Mouse (Mus musculus): ENCODE data around the gene Cdrt4. TPM values are rescaled to one million over a fixed set of nuclear protein-coding genes. Genes with fewer than 3 reads are reported as not detected.

Cdrt4 gene
- polyA plus RNA-seq, 1 experiment: not detected

GRCm38 (mm10) chr11:62981729-62982128 is 30.7 kb downstream of the Cdrt4 start:
- H3K4me1 ChIP-seq (ENCODE audit: control insufficient read depth, insufficient read depth, low read length): no peaks in the 10 kb centered on the region; the same call in 1 of the 2 replicates
- no peak overlapping the region for H3K4me3 ChIP-seq (replicated peaks; ENCODE audit: control insufficient read depth, low read depth, low read length)
- TF ChIP-seq POLR2A (IDR thresholded peaks at IDR 0.05; ENCODE audit: borderline replicate concordance, control insufficient read depth, low read depth, low read length): no peak
- no peak for TF ChIP-seq CTCF (IDR thresholded peaks at IDR 0.05; ENCODE audit: control insufficient read depth, insufficient read depth, low read length)
- 66% methylated on average over 3 of the region's 3 CpGs for WGBS
- no peak overlapping the region for H3K27ac ChIP-seq (ENCODE audit: control insufficient read depth, insufficient read depth, low read depth, low read length, poor library complexity)

GRCm38 (mm10) chr11:62983793-62984192 is 32.8 kb downstream of the Cdrt4 start:
- Histone ChIP-seq H3K27ac (ENCODE audit: control insufficient read depth, insufficient read depth, low read depth, low read length, poor library complexity) (no peak overlapping the region), H3K4me1 (ENCODE audit: control insufficient read depth, insufficient read depth, low read length) (no peaks in the 10 kb centered on the region; the same call in 1 of the 2 replicates), H3K4me3 (replicated peaks; ENCODE audit: control insufficient read depth, low read depth, low read length) (no peak overlapping the region)
- TF ChIP-seq POLR2A (IDR thresholded peaks at IDR 0.05; ENCODE audit: borderline replicate concordance, control insufficient read depth, low read depth, low read length): no peak
- TF ChIP-seq CTCF (IDR thresholded peaks at IDR 0.05; ENCODE audit: control insufficient read depth, insufficient read depth, low read length): no peak
- 2% methylated on average over 3 of the region's 3 CpGs for WGBS

- 37% methylated on average over 3 of the region's 3 CpGs for whole genome bisulfite sequencing
These were observed 33.4 kb downstream of the Cdrt4 start for GRCm38 (mm10) chr11:62984365-62984764.

GRCm38 (mm10) chr11:62985075-62985474 is 34.1 kb downstream of the Cdrt4 start:
- no peak for TF ChIP-seq POLR2A (IDR thresholded peaks at IDR 0.05; ENCODE audit: borderline replicate concordance, control insufficient read depth, low read depth, low read length)
- no peak for TF ChIP-seq CTCF (IDR thresholded peaks at IDR 0.05; ENCODE audit: control insufficient read depth, insufficient read depth, low read length)
- H3K4me1 ChIP-seq (ENCODE audit: control insufficient read depth, insufficient read depth, low read length): no peaks in the 10 kb centered on the region; the same call in 1 of the 2 replicates
- H3K4me3 ChIP-seq (replicated peaks; ENCODE audit: control insufficient read depth, low read depth, low read length): no peak overlapping the region
- no peak overlapping the region for H3K27ac ChIP-seq (ENCODE audit: control insufficient read depth, insufficient read depth, low read depth, low read length, poor library complexity)
- WGBS: 65% methylated on average over 3 of the region's 3 CpGs

More at GRCm38 (mm10) chr11:62984365-62984764, 33.4 kb downstream of the Cdrt4 start:
- Histone ChIP-seq H3K4me3 (replicated peaks; ENCODE audit: control insufficient read depth, low read depth, low read length) (no peak overlapping the region), H3K27ac (ENCODE audit: control insufficient read depth, insufficient read depth, low read depth, low read length, poor library complexity) (no peak overlapping the region), H3K4me1 (ENCODE audit: control insufficient read depth, insufficient read depth, low read length) (no peaks in the 10 kb centered on the region; the same call in 1 of the 2 replicates)
- no peak for TF ChIP-seq CTCF (IDR thresholded peaks at IDR 0.05; ENCODE audit: control insufficient read depth, insufficient read depth, low read length)
- TF ChIP-seq POLR2A (IDR thresholded peaks at IDR 0.05; ENCODE audit: borderline replicate concordance, control insufficient read depth, low read depth, low read length): no peak

GRCm38 (mm10) chr11:62986578-62986977 is 35.6 kb downstream of the Cdrt4 start:
- TF ChIP-seq CTCF (IDR thresholded peaks at IDR 0.05; ENCODE audit: control insufficient read depth, insufficient read depth, low read length) (no peak), POLR2A (IDR thresholded peaks at IDR 0.05; ENCODE audit: borderline replicate concordance, control insufficient read depth, low read depth, low read length) (no peak)
- H3K27ac ChIP-seq (ENCODE audit: control insufficient read depth, insufficient read depth, low read depth, low read length, poor library complexity): no peak overlapping the region
- 65% methylated on average over 4 of the region's 4 CpGs for WGBS
- H3K4me3 ChIP-seq (replicated peaks; ENCODE audit: control insufficient read depth, low read depth, low read length): no peak overlapping the region
- no peaks in the 10 kb centered on the region for H3K4me1 ChIP-seq (ENCODE audit: control insufficient read depth, insufficient read depth, low read length)

- Histone ChIP-seq H3K4me3 (replicated peaks; ENCODE audit: control insufficient read depth, low read depth, low read length) (no peak overlapping the region), H3K27ac (ENCODE audit: control insufficient read depth, insufficient read depth, low read depth, low read length, poor library complexity) (no peak overlapping the region), H3K4me1 (ENCODE audit: control insufficient read depth, insufficient read depth, low read length) (no peaks in the 10 kb centered on the region)
- TF ChIP-seq POLR2A (IDR thresholded peaks at IDR 0.05; ENCODE audit: borderline replicate concordance, control insufficient read depth, low read depth, low read length) (no peak), CTCF (IDR thresholded peaks at IDR 0.05; ENCODE audit: control insufficient read depth, insufficient read depth, low read length) (no peak)
- 88% methylated on average over 3 of the region's 3 CpGs for WGBS
These were observed 39.2 kb downstream of the Cdrt4 start for GRCm38 (mm10) chr11:62990150-62990685.

GRCm38 (mm10) chr11:62990811-62991210 is 39.8 kb downstream of the Cdrt4 start:
- Histone ChIP-seq H3K4me1 (ENCODE audit: control insufficient read depth, insufficient read depth, low read length) (no peaks in the 10 kb centered on the region), H3K27ac (ENCODE audit: control insufficient read depth, insufficient read depth, low read depth, low read length, poor library complexity) (no peak overlapping the region), H3K4me3 (replicated peaks; ENCODE audit: control insufficient read depth, low read depth, low read length) (no peak overlapping the region)
- WGBS: 74% methylated on average over 5 of the region's 5 CpGs
- TF ChIP-seq POLR2A (IDR thresholded peaks at IDR 0.05; ENCODE audit: borderline replicate concordance, control insufficient read depth, low read depth, low read length) (no peak), CTCF (IDR thresholded peaks at IDR 0.05; ENCODE audit: control insufficient read depth, insufficient read depth, low read length) (no peak)

- 78% methylated on average over 13 of the region's 13 CpGs for WGBS
These were observed 41.7 kb downstream of the Cdrt4 start for GRCm38 (mm10) chr11:62992545-62993242.

More at GRCm38 (mm10) chr11:62992545-62993242, 41.7 kb downstream of the Cdrt4 start:
- Histone ChIP-seq H3K4me1 (ENCODE audit: control insufficient read depth, insufficient read depth, low read length) (no peaks in the 10 kb centered on the region), H3K27ac (ENCODE audit: control insufficient read depth, insufficient read depth, low read depth, low read length, poor library complexity) (no peak overlapping the region), H3K4me3 (replicated peaks; ENCODE audit: control insufficient read depth, low read depth, low read length) (no peak overlapping the region)
- TF ChIP-seq POLR2A (IDR thresholded peaks at IDR 0.05; ENCODE audit: borderline replicate concordance, control insufficient read depth, low read depth, low read length): no peak
- TF ChIP-seq CTCF (IDR thresholded peaks at IDR 0.05; ENCODE audit: control insufficient read depth, insufficient read depth, low read length): no peak
